Mouse (Mus musculus) activated CD4-positive, CD25-positive, alpha-beta regulatory T cell (primary cell): ENCODE measurements around the gene 9130019O22Rik. TPM values are rescaled to one million over a fixed set of nuclear protein-coding genes. Genes with fewer than 3 reads are reported as not detected.

Source experiments
- polyA plus RNA-seq, 2 experiments: library from polyadenylated mRNA; unstranded; fragments of 100-300 nt; shearing (Covaris generic); gene quantifications; one replicate each; pipeline ENCODE4 v1.2.1; 2017

9130019O22Rik gene
- 1 to 10 TPM; 6.8 to 7.3 TPM for polyA plus RNA-seq

GRCm38 (mm10) chr7:127386641-127387392 lies at the start of gene 9130019O22Rik:
Gene 9130019O22Rik, minus strand, starts transcription at chr7:127387166.

GRCm38 (mm10) chr7:127421388-127422191 lies 34.6 kb upstream of the 9130019O22Rik start, which contains the start of gene Zfp688:
Gene Zfp688, minus strand, starts transcription at chr7:127422068.

GRCm38 (mm10) chr7:127406002-127406987 lies 19.3 kb upstream of the 9130019O22Rik start, which contains the start of gene Zfp764:
Gene Zfp764, minus strand, starts transcription at chr7:127406822.

GRCm38 (mm10) chr7:127393157-127393943 lies 6.4 kb upstream of the 9130019O22Rik start, which contains the start of gene E430018J23Rik:
Gene E430018J23Rik, minus strand, starts transcription at chr7:127393629.

GRCm38 (mm10) chr7:127375271-127376245 lies 11.4 kb downstream of the 9130019O22Rik start, which contains the start of gene Zfp747:
Gene Zfp747, minus strand, starts transcription at chr7:127376050.

GRCm38 (mm10) chr7:127345512-127346325 lies 41.2 kb downstream of the 9130019O22Rik start, which contains the start of gene Zfp768:
Gene Zfp768, minus strand, starts transcription at chr7:127345589.

Other genes with a start within 250 kb of the 9130019O22Rik start
- 100 to 1,000 TPM in 1 of 2 experiments, 10 to 100 TPM in 1; 86.6 to 120 TPM for gene Spn, start 249.3 kb downstream of the 9130019O22Rik start, polyA plus RNA-seq
- gene Cd2bp2, start 191.1 kb downstream of the 9130019O22Rik start, polyA plus RNA-seq, result 10 to 100 TPM; 61.9 to 72.7 TPM
- gene Tbc1d10b, start 178.7 kb downstream of the 9130019O22Rik start, polyA plus RNA-seq, result 10 to 100 TPM; 54.9 to 75.1 TPM
- 10 to 100 TPM; 16.3 to 22.5 TPM for gene Mylpf, start 178.3 kb downstream of the 9130019O22Rik start, polyA plus RNA-seq
- 10 to 100 TPM; 15.9 to 22.5 TPM for gene Zfp553, start 154.1 kb downstream of the 9130019O22Rik start, polyA plus RNA-seq
- 100 to 1,000 TPM; 561 to 593 TPM for gene Sept1, start 154.0 kb downstream of the 9130019O22Rik start, polyA plus RNA-seq
- 10 to 100 TPM; 14.3 to 16.7 TPM for gene Zfp771, start 142.9 kb downstream of the 9130019O22Rik start, polyA plus RNA-seq
- gene Dctpp1, start 126.5 kb downstream of the 9130019O22Rik start, polyA plus RNA-seq, result 10 to 100 TPM; 50.9 to 60.3 TPM
- 10 to 100 TPM; 39.0 to 51.9 TPM for gene Sephs2, start 113.1 kb downstream of the 9130019O22Rik start, polyA plus RNA-seq
- 100 to 1,000 TPM; 211 to 250 TPM for gene Itgal, start 90.9 kb downstream of the 9130019O22Rik start, polyA plus RNA-seq
- under 1 TPM in 1 of 2 experiments, not detected in 1; 0.76 TPM for gene Zfp768, start 41.6 kb downstream of the 9130019O22Rik start, polyA plus RNA-seq
- gene Zfp747, start 11.1 kb downstream of the 9130019O22Rik start, polyA plus RNA-seq, result 10 to 100 TPM; 16.2 to 23.4 TPM
- gene E430018J23Rik, start 6.5 kb upstream of the 9130019O22Rik start, polyA plus RNA-seq, result 1 to 10 TPM; 7.3 to 7.4 TPM
- gene Zfp764, start 19.7 kb upstream of the 9130019O22Rik start, polyA plus RNA-seq, result 10 to 100 TPM in 1 of 2 experiments, 1 to 10 TPM in 1; 8.4 to 11.7 TPM
- gene Zfp688, start 34.9 kb upstream of the 9130019O22Rik start, polyA plus RNA-seq, result 10 to 100 TPM; 32.1 to 53.1 TPM
- gene Zfp689, start 62.0 kb upstream of the 9130019O22Rik start, polyA plus RNA-seq, result 1 to 10 TPM; 6.9 to 7.4 TPM
- gene Prr14, start 72.4 kb upstream of the 9130019O22Rik start, polyA plus RNA-seq, result 100 to 1,000 TPM; 113 to 128 TPM
- 10 to 100 TPM; 19.8 to 25.7 TPM for gene Fbrs, start 92.0 kb upstream of the 9130019O22Rik start, polyA plus RNA-seq
- 10 to 100 TPM; 50.5 to 51.8 TPM for gene Srcap, start 124.8 kb upstream of the 9130019O22Rik start, polyA plus RNA-seq
- 1 to 10 TPM; 5.9 to 7.6 TPM for gene Gm42715, start 132.4 kb upstream of the 9130019O22Rik start, polyA plus RNA-seq
- gene Tmem265, start 174.2 kb upstream of the 9130019O22Rik start, polyA plus RNA-seq, result 10 to 100 TPM; 12.1 to 19.3 TPM
- gene Phkg2, start 186.2 kb upstream of the 9130019O22Rik start, polyA plus RNA-seq, result 100 to 1,000 TPM; 109 to 114 TPM
- 1 to 10 TPM in 1 of 2 experiments, under 1 TPM in 1; 0.23 to 1.2 TPM for gene Ccdc189, start 201.4 kb upstream of the 9130019O22Rik start, polyA plus RNA-seq
- gene Rnf40, start 201.6 kb upstream of the 9130019O22Rik start, polyA plus RNA-seq, result 100 to 1,000 TPM in 1 of 2 experiments, 10 to 100 TPM in 1; 62.0 to 103 TPM
- under 1 TPM; 0.49 to 0.92 TPM for gene Zfp629, start 228.6 kb upstream of the 9130019O22Rik start, polyA plus RNA-seq